Mouse (Mus musculus): ENCODE measurements around the gene Washc4.

Washc4 gene

GRCm38 (mm10) chr10:83543439-83544102 lies at the start of gene Washc4:
Washc4 (plus strand) TSS chr10:83543752.
- in situ Hi-C loops (cut with MboI, MseI) = loop anchor here (25.0 kb wide), 1 partner anchor 1906 kb away; the partner anchor contains the start of genes Ankrd24, Gm10778 and Sirt6

DNA sequence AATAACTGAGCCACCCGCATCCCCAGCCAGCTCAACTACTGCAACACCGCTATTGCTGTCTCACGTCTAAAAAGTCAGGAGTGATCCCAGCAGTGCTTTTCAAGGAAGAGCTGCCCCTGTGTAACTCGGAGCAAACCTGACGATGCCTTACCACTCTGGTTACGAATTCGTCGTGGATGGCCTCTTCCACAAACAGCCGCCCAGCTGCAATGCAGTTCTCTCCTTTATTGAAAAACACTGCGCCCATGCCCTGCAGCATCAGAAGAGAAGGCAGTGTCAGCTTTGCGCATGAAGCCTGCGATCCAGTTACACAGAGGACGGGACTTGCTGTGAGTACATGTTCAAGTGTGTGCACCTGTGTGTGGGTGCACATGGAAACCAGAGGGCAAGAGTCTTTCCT lies 46.2 kb upstream of the Washc4 start:
- in situ Hi-C loops (cut with MboI, MseI) = no loop called here

DNA sequence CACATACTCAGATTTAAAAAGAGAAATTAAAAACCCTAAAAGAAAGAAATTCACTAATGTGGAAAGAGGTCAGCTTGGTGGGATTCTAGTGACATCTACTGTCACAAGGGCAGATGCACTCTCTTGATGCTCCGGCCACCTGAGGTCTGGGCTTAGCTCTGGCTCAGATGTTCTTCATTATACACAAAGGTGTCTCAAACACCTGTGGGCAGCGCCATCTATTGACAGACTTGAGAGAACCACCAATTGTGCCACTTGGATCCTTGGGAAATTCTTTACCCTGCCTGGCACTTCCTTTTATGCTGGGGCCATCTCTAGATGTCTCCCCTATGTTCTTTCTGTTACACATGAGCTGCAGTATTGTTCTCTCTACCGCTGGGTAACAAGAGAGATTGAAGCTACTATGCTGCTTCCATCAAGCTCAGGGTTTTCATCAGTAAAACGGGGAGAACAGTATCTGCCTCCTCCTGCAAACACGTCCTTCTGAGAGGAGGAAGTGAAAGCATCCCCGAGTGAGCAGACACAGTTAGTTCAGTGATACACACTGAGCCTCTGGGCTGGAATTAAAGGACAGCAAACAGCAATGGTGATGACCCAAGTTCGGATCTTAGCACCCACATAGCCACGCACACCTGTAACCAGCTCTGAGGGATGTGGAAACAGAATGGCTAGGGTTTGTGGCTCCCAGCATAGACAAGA lies 34.4 kb upstream of the Washc4 start:
- in situ Hi-C loops (cut with MboI, MseI) = loop anchor here (25.0 kb wide), 1 partner anchor 272 kb away; no protein-coding TSS in a partner anchor

DNA sequence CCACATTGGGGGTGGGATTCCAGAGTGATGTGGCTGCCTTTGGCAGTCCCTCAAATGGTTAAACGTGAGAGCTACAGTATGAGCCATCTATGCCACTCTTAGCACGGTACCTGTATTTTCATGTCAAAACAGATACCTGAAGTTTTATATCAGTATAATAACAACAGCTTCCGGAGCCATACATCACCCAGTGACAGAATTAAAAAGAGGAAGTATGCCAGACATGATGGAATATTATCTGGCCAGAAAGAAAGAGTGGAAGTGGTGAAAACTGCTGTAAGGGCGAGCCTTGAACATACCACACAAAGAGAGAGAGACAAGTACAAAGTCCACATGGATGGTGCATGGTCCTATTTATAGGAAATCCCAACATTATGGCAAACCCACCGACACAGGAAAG lies 32.2 kb upstream of the Washc4 start:
- in situ Hi-C loops (cut with MboI, MseI) = loop anchor here (5.0 to 25.0 kb wide), 2 partner anchors 274 to 604 kb away; no protein-coding TSS in a partner anchor

- in situ Hi-C loops (cut with MboI, MseI) = loop anchor here (5.0 to 25.0 kb wide), 2 partner anchors 276 to 606 kb away; no protein-coding TSS in a partner anchor
These were observed 29.8 kb upstream of the Washc4 start for GRCm38 (mm10) chr10:83513736-83514135.

DNA sequence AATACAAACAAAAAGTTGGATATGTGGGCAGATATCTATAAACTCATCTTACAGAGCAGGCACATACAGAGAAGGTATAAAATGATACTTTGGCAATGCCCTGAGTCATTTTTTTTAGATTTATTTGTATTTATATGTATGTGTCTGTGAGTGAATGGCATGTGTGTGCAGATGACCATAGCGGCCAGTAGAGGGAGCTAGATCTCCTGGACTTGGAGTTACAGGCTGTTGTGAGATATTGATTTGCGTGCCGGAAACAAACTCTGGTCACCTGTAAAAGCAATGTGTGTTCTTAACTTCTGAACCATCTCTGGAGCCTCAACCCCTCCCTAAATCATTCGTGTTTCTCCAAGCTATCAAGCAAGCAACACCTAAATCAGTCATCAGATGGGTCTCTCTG lies 22.6 kb upstream of the Washc4 start:
- in situ Hi-C loops (cut with MboI, MseI) = loop anchor here (25.0 kb wide), 1 partner anchor 284 kb away; no protein-coding TSS in a partner anchor

DNA sequence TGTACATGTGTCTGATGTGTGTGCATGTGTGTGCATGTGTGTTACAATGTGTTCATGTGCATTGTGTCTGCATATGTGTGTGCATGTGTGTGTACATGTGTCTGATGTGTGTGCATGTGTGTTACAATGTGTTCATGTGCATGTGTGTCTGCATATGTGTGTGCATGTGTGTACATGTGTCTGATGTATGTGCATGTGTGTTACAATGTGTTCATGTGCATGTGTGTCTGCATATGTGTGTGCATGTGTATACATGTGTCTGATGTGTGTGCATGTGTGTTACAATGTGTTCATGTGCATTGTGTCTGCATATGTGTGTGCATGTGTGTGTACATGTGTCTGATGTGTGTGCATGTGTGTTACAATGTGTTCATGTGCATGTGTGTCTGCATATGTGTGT lies 19.3 kb upstream of the Washc4 start:
- in situ Hi-C loops (cut with MboI, MseI) = loop anchor here (25.0 kb wide), 1 partner anchor 287 kb away; no protein-coding TSS in a partner anchor

DNA sequence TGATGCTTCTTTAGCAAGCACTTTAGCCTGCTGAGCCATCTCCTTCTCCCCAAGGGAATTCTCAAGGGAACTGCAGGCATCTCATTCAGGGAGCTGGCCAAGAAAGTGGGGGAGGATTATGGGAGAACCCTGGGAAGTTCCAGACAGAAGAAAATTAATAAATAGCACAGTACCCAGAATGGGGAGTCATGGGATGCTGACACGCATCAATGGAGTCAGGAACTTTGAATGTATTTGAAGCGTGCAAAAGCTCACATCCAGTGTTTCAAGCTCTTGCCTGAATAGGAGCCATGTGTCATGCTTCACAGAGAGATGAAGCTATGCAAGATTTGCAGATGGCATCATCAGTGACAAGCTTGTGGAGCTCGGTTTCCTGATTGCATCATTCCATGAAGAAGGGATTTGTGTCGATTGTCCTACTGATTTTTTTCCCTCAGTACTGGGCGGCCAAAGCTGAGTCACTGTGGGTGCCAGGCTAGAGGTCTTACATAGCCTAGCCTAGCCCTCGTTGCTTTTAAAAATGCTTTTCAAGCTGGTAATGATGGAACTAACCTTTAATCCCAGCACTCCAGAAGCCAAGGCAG lies 13.1 kb upstream of the Washc4 start:
- in situ Hi-C loops (cut with MboI, MseI) = loop anchor here (10.0 to 25.0 kb wide), 3 partner anchors 626 to 1893 kb away; partner anchors contain the start of genes 1190007I07Rik, Ankrd24, Gm10778 and Sirt6

DNA sequence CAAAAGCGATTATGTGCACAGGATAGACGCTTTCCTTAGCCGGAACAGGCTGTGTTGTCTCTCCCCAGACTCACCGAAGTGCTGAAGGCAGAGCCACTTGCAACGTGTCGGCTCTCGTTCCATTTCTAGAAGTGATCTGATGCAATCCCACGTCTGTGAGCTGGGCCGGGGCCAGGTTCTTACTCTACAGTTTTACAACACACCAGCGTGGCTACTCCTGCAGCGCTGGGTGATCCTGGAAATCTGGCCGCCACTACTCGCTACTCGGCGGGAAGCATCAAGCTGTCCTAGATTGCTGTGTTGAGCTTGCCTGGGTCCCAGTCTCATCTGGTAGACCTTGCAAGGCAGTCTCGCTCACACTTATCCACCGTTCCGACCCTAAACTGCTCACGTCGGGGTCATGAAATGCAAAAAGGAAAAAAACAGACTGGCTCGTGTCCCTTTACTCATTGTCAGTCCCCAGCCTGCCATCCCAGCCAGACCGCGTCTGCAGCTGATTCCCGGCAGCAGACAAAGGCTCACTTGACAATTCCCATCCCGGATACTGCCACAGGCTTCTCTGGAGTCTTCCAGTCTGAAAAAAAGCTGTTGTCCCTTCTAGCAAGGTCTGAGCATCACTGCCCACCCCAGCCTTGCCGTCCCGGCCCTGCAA lies 10.2 kb upstream of the Washc4 start:
- in situ Hi-C loops (cut with MboI, MseI) = loop anchor here (10.0 to 25.0 kb wide), 3 partner anchors 629 to 1896 kb away; partner anchors contain the start of genes 1190007I07Rik, Ankrd24, Gm10778 and Sirt6

DNA sequence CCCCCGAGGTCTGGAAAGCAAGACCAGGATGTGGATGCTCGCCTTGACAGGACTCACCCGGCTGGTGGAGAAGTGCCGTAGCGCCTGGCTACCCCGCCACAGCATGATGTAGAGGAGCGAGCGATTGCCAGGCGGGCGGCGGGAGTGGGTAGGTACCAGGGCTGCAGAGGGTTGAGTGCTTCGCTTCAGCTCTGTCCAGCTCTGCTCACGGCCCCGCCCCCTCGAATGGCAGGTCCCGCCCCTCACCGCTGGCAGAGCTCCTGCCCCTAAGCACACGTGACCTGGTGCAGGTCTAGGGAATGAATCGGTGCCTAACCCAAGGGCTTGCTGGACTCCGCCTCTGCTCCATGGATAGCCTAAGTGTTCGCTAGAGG lies 9.7 kb upstream of the Washc4 start, which contains the start of gene Aldh1l2:
Gene Aldh1l2 (minus strand): TSS at position 231 of the 374 bp plus-strand sequence.
- in situ Hi-C loops (cut with MboI, MseI) = loop anchor here (10.0 to 25.0 kb wide), 3 partner anchors 629 to 1897 kb away; partner anchors contain the start of genes 1190007I07Rik, Ankrd24, Gm10778 and Sirt6

- in situ Hi-C loops (cut with MboI, MseI) = loop anchor here (10.0 to 25.0 kb wide), 3 partner anchors 632 to 1899 kb away; partner anchors contain the start of genes 1190007I07Rik, Ankrd24, Gm10778 and Sirt6
These were observed 7.1 kb upstream of the Washc4 start for GRCm38 (mm10) chr10:83536436-83536835.

DNA sequence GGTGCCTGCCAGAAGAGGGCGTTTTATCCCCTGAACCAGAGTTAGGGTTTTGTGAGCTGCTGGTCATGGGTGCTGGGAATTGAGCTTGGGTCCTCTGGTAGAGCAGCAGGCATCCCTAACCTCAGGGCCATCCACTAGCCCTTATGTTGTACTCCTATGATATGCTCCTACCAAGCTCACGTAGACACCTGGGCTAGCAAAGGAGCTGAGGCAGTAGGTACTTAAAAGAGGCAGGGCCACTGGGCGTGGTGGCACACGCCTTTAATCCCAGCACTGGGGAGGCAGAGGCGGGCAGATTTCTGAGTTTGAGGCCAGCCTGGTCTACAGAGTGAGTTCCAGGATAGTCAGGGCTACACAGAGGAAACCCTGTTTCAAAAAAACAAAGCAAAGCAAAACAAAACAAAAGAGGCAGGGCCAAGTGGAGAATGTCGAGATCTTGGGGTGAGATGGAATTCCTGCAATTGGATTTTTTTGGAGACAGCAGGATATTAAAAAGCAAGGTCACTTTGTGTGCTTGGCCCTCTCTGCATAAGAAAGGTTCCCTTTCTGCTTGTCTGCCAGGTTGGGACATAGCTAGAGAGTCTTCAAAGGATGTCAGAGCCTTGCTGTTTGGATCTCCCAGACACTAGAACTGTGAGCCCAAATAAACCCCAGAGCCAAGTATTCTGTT lies 4.1 kb upstream of the Washc4 start:
- in situ Hi-C loops (cut with MboI, MseI) = loop anchor here (10.0 to 25.0 kb wide), 3 partner anchors 635 to 1902 kb away; partner anchors contain the start of genes 1190007I07Rik, Ankrd24, Gm10778 and Sirt6

GRCm38 (mm10) chr10:83540092-83540491 lies 3.5 kb upstream of the Washc4 start:
- in situ Hi-C loops (cut with MboI, MseI) = loop anchor here (25.0 kb wide), 1 partner anchor 1903 kb away; the partner anchor contains the start of genes Ankrd24, Gm10778 and Sirt6

GRCm38 (mm10) chr10:83542241-83542640 lies 1.3 kb upstream of the Washc4 start:
- in situ Hi-C loops (cut with MboI, MseI) = loop anchor here (25.0 kb wide), 1 partner anchor 1905 kb away; the partner anchor contains the start of genes Ankrd24, Gm10778 and Sirt6

GRCm38 (mm10) chr10:83544103-83544479 lies 539 bp downstream of the Washc4 start:
- in situ Hi-C loops (cut with MboI, MseI) = loop anchor here (25.0 kb wide), 1 partner anchor 1907 kb away; the partner anchor contains the start of genes Ankrd24, Gm10778 and Sirt6

DNA sequence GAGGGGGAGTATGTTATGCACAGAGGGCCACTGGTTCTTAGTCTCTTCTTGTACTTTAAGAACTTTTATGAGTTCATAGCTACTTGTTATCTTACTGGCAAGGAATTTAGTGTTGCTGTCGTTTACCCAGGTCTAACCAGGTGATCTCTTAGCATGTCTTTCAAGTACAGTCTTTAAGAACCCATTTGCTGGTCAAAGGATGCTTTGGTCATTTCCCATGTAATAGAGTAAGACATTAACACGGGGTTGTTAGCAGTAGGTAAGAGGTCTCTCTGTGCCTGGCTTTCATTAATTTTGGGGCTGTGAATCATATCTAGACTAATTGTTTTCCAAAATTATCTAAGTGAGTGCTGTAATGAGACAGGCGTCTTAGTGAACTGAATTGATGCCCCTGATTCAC lies 1.8 kb downstream of the Washc4 start:
- in situ Hi-C loops (cut with MboI, MseI) = loop anchor here (25.0 kb wide), 1 partner anchor 1908 kb away; the partner anchor contains the start of genes Ankrd24, Gm10778 and Sirt6

GRCm38 (mm10) chr10:83563005-83563404 lies 19.5 kb downstream of the Washc4 start:
- in situ Hi-C loops (cut with MboI, MseI) = no loop called here

GRCm38 (mm10) chr10:83565449-83566441 lies 22.2 kb downstream of the Washc4 start:
- in situ Hi-C loops (cut with MboI, MseI) = no loop called here

GRCm38 (mm10) chr10:83590801-83591200 lies 47.2 kb downstream of the Washc4 start:
- in situ Hi-C loops (cut with MboI, MseI) = no loop called here

Measured in T-helper 1 cell (primary cell).